Comparison of ENCODE assay signal across 11 mouse cellular contexts in genomic region chr9:57647286-57648108, GRCm38 (mm10). TPM values are rescaled to one million over a fixed set of nuclear protein-coding genes. Genes with fewer than 3 reads are reported as not detected.
DNase-seq lines count a peak whose midpoint lies in the region; ATAC-seq and TF ChIP-seq lines count a peak whose summit lies in the region.
"Had no signal": no experiment of that assay in that cellular context is flagged by ENCODE, and none has a peak within 500 bp of the region (broad histone marks: within the 10 kb centered on the region; RNA-seq: fewer than 3 reads in every experiment).

No protein-coding gene starts in this region.

- H3K4me2 ChIP-seq in intestine, embryonic 16.5 days (ENCODE audit: low read depth, low read length): no peak overlapping the region
- no peak overlapping the region for H3K4me2 ChIP-seq in stomach, embryonic 15.5 days
- H3K4me2 ChIP-seq: limb, embryonic 15.5 days had no signal

- no peaks in the 10 kb centered on the region for H3K36me3 ChIP-seq in heart, adult 2 months (ENCODE audit: control insufficient read depth, insufficient read depth, low read length)
- no peaks in the 10 kb centered on the region for H3K36me3 ChIP-seq in intestine, embryonic 16.5 days (ENCODE audit: control insufficient read depth, insufficient read depth, low read length)
- no peaks in the 10 kb centered on the region for H3K36me3 ChIP-seq in stomach, embryonic 15.5 days
- H3K36me3 ChIP-seq: limb, embryonic 15.5 days had no signal

- DNase-seq in heart, adult 2 months: no peak
- DNase-seq in heart, postnatal 25 days (ENCODE audit: low spot score): no peak
- DNase-seq in CD4-positive, CD25-positive, alpha-beta regulatory T cell, adult 2 months (ENCODE audit: low read depth, low spot score): peak; percentile 84
- DNase-seq in cerebellum, postnatal 4 days (ENCODE audit: low spot score in 2 of 2): no peak
- DNase-seq in urinary bladder, postnatal 25 days (ENCODE audit: low spot score): no peak
- no peak for DNase-seq in adrenal gland, postnatal 4 days (ENCODE audit: low spot score in 2 of 2)
- DNase-seq: kidney, postnatal 14 days had no signal

- TF ChIP-seq EP300 in heart, adult 2 months (IDR thresholded peaks at IDR 0.05; ENCODE audit: insufficient read depth, low read depth, low read length): no peak

- H3K27ac ChIP-seq in heart, adult 2 months: peak overlapping the region; percentile 13; the same call in 1 of the 2 replicates
- H3K27ac ChIP-seq in intestine, embryonic 16.5 days (ENCODE audit: low read length): peak overlapping the region; percentile 61
- H3K27ac ChIP-seq in stomach, embryonic 15.5 days: 0 out of 2 replicates have a peak overlapping the region, but pooled peaks have one; percentile 55
- H3K27ac ChIP-seq: limb, embryonic 15.5 days had no signal

- no peak for TF ChIP-seq CTCF in heart, adult 2 months (IDR thresholded peaks at IDR 0.05)

- peaks cover 8% of the 10 kb centered on the region for H3K79me2 ChIP-seq in heart, adult 2 months (replicated peaks; ENCODE audit: control insufficient read depth, insufficient read depth, low read length)

- intact Hi-C loops in heart, adult 2 months (cut with DNase I): loop anchor here (5.0 kb wide), 2 partner anchors 60 to 110 kb away; partner anchors contain the start of genes Fam219b and Ulk3
- intact Hi-C loops in heart, postnatal 25 days (cut with DNase I): no loop called here

- no peak for TF ChIP-seq POLR2A in heart, adult 2 months (IDR thresholded peaks at IDR 0.05; ENCODE audit: insufficient read depth, low read depth, low read length)

- no peaks in the 10 kb centered on the region for H3K9me3 ChIP-seq in intestine, embryonic 16.5 days (ENCODE audit: control insufficient read depth, low read length)
- H3K9me3 ChIP-seq in stomach, embryonic 15.5 days: no peaks in the 10 kb centered on the region
- H3K9me3 ChIP-seq: limb, embryonic 15.5 days had no signal

- WGBS in heart, adult 2 months: 74% methylated on average over 4 of the region's 4 CpGs
- WGBS in intestine, embryonic 16.5 days: 59% methylated on average over 4 of the region's 4 CpGs
- 54% methylated on average over 4 of the region's 4 CpGs for WGBS in stomach, embryonic 15.5 days

- peaks cover 11% of the 10 kb centered on the region for H3K4me1 ChIP-seq in heart, adult 2 months (ENCODE audit: control insufficient read depth, insufficient read depth, low read length)
- H3K4me1 ChIP-seq in intestine, embryonic 16.5 days (ENCODE audit: control insufficient read depth, insufficient read depth, low read length): peaks cover 41% of the 10 kb centered on the region
- peaks cover 40% of the 10 kb centered on the region for H3K4me1 ChIP-seq in stomach, embryonic 15.5 days

- H3K4me3 ChIP-seq in heart, adult 2 months: no peak overlapping the region
- H3K4me3 ChIP-seq in intestine, embryonic 16.5 days (ENCODE audit: low read length): no peak overlapping the region
- H3K4me3 ChIP-seq in stomach, embryonic 15.5 days (replicated peaks): no peak overlapping the region
- H3K4me3 ChIP-seq: limb, embryonic 15.5 days had no signal

- no peaks in the 10 kb centered on the region for H3K27me3 ChIP-seq in heart, adult 2 months (ENCODE audit: control insufficient read depth, insufficient read depth, low read length)
- H3K27me3 ChIP-seq in intestine, embryonic 16.5 days (replicated peaks; ENCODE audit: control insufficient read depth, insufficient read depth, low read length): no peaks in the 10 kb centered on the region
- H3K27me3 ChIP-seq in stomach, embryonic 15.5 days (replicated peaks): no peaks in the 10 kb centered on the region
- H3K27me3 ChIP-seq: limb, embryonic 15.5 days had no signal

- no peak for ATAC-seq in intestine, embryonic 16.5 days
- ATAC-seq in stomach, embryonic 15.5 days (ENCODE audit: insufficient read depth, low FRiP score, low read depth): no peak

- H3K9ac ChIP-seq in heart, adult 2 months (ENCODE audit: low read depth, low read length): no peak overlapping the region
- no peak overlapping the region for H3K9ac ChIP-seq in intestine, embryonic 16.5 days (ENCODE audit: low read depth, low read length)
- H3K9ac ChIP-seq in stomach, embryonic 15.5 days: no peak overlapping the region
- H3K9ac ChIP-seq: limb, embryonic 15.5 days had no signal

RNA-seq across cellular contexts. Expression of gene Csk, which starts 5.9 kb away (rescaled TPM):
- total RNA-seq in heart, adult 2 months (2021): 10 to 100 TPM; 23.3 to 29.7 TPM
- polyA plus RNA-seq in heart, adult 2 months (2012; rRNA removed): 19.4 and 20.6 TPM in 2 replicates
- 10 to 100 TPM; 23.5 to 27.4 TPM for total RNA-seq in heart, postnatal 25 days (2021)
- 35.9 and 36.6 TPM in 2 replicates for polyA plus RNA-seq in intestine, embryonic 16.5 days (2015; fragmentation: Nextera tagmentation; extraction: Ambion mirVana)
- 29.6 and 29.8 TPM in 2 replicates for polyA plus RNA-seq in stomach, embryonic 15.5 days (2015; fragmentation: Nextera tagmentation; extraction: Ambion mirVana)
- 10 to 100 TPM; 91.3 to 92.4 TPM for total RNA-seq in adrenal gland, postnatal 4 days (2021)

RNA-seq across cellular contexts. Expression of gene Lman1l, which starts 26.9 kb away (rescaled TPM):
- not detected for total RNA-seq in heart, adult 2 months (2021)
- polyA plus RNA-seq in heart, adult 2 months (2012; rRNA removed): 0.20 TPM in 1 of 2 replicates, not detected in the other
- not detected for total RNA-seq in heart, postnatal 25 days (2021)
- not detected in 2 replicates for polyA plus RNA-seq in intestine, embryonic 16.5 days (2015; fragmentation: Nextera tagmentation; extraction: Ambion mirVana)
- polyA plus RNA-seq in stomach, embryonic 15.5 days (2015; fragmentation: Nextera tagmentation; extraction: Ambion mirVana): not detected in 2 replicates
- not detected for total RNA-seq in adrenal gland, postnatal 4 days (2021)
- total RNA-seq: megakaryocyte progenitor cell, adult 5-6 weeks had no signal
- polyA plus RNA-seq: limb, embryonic 15.5 days had no signal

RNA-seq across cellular contexts. Expression of gene Cyp1a2, which starts 36.0 kb away (rescaled TPM):
- total RNA-seq in heart, adult 2 months (2021): not detected
- polyA plus RNA-seq in heart, adult 2 months (2012; rRNA removed): 1.00 TPM in 1 of 2 replicates, not detected in the other
- not detected for total RNA-seq in heart, postnatal 25 days (2021)
- polyA plus RNA-seq in intestine, embryonic 16.5 days (2015; fragmentation: Nextera tagmentation; extraction: Ambion mirVana): not detected in 2 replicates
- polyA plus RNA-seq in stomach, embryonic 15.5 days (2015; fragmentation: Nextera tagmentation; extraction: Ambion mirVana): not detected in 2 replicates
- total RNA-seq in adrenal gland, postnatal 4 days (2021): 1 to 10 TPM in 1 of 2 experiments, not detected in 1; 8.7 TPM
- total RNA-seq: megakaryocyte progenitor cell, adult 5-6 weeks had no signal
- polyA plus RNA-seq: limb, embryonic 15.5 days had no signal

RNA-seq across cellular contexts. Expression of gene Cyp1a1, which starts 40.2 kb away (rescaled TPM):
- total RNA-seq in heart, adult 2 months (2021): under 1 TPM; 0.09 to 0.13 TPM
- 0.20 and 0.78 TPM in 2 replicates for polyA plus RNA-seq in heart, adult 2 months (2012; rRNA removed)
- total RNA-seq in heart, postnatal 25 days (2021): under 1 TPM in 1 of 2 experiments, not detected in 1; 0.08 TPM
- polyA plus RNA-seq in intestine, embryonic 16.5 days (2015; fragmentation: Nextera tagmentation; extraction: Ambion mirVana): not detected in 2 replicates
- polyA plus RNA-seq in stomach, embryonic 15.5 days (2015; fragmentation: Nextera tagmentation; extraction: Ambion mirVana): 0.05 TPM in 1 of 2 replicates, not detected in the other
- total RNA-seq in adrenal gland, postnatal 4 days (2021): under 1 TPM in 1 of 2 experiments, not detected in 1; 0.31 TPM
- total RNA-seq: megakaryocyte progenitor cell, adult 5-6 weeks had no signal

RNA-seq across cellular contexts. Expression of gene Cplx3, which starts 41.4 kb away (rescaled TPM):
- total RNA-seq in heart, adult 2 months (2021): not detected
- polyA plus RNA-seq in heart, adult 2 months (2012; rRNA removed): not detected in 2 replicates
- not detected for total RNA-seq in heart, postnatal 25 days (2021)
- polyA plus RNA-seq in intestine, embryonic 16.5 days (2015; fragmentation: Nextera tagmentation; extraction: Ambion mirVana): not detected in 2 replicates
- polyA plus RNA-seq in stomach, embryonic 15.5 days (2015; fragmentation: Nextera tagmentation; extraction: Ambion mirVana): not detected in 2 replicates
- total RNA-seq in adrenal gland, postnatal 4 days (2021): not detected
- total RNA-seq: megakaryocyte progenitor cell, adult 5-6 weeks had no signal
- polyA plus RNA-seq: limb, embryonic 15.5 days had no signal
